Mouse (Mus musculus): ENCODE data around the gene Gm20708.

DNA sequence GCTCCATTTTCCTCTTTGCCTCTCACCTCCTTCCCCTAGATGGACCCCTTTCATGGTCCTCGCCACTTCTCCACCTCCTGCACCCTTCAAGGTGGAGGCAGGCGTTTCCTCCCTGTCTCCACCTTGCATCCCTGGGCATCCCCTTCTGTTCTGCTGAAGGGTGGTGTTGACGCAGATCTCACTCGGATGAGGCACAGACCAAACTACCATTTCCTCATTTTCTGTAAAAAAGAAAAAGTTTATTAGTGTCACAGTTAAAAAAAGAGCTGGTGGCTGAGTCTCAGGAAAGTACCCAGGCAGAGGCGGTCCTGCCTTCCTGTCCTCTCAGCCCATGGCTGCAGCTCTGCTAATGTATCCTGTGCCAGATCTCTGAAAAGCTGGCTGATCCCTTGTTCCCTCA lies 10.3 kb upstream of the Gm20708 start:
- TF ChIP-seq EP300 (optimal IDR thresholded peaks at IDR 0.05) (no peak), CTCF (IDR thresholded peaks at IDR 0.05; ENCODE audit: low read depth) (no peak)

All from stomach, postnatal 0 days (tissue).